Mouse (Mus musculus) lung, embryonic 15.5 days (tissue): ENCODE results near the gene Krt84. TPM values are rescaled to one million over a fixed set of nuclear protein-coding genes. Genes with fewer than 3 reads are reported as not detected.
A peak's percentile ranks its signal among the peaks of the same experiment; 100 is the strongest.
"Not testable (repeated sequence)": the region's sequence is repeated elsewhere in the genome, so short reads cannot be mapped to it uniquely, and the experiment has no call there.

Source experiments
- ATAC-seq: fragments of 200-750 bp; cut with Nextera tagmentation; 2 replicates; pipeline ENCODE4 v1.8.0; 2017; ENCODE audit warnings: moderate number of reproducible peaks, borderline replicate concordance; ENCODE audit not compliant: low FRiP score, low TSS enrichment; ENCODE audit errors: extremely low read depth
- H3K27ac ChIP-seq: fragments of 300-500 bp; sonication (generic); 2 replicates; pipeline ENCODE4 v1.5.1; 2015; ENCODE audit warnings: moderate library complexity, mild to moderate bottlenecking, inconsistent platforms
- H3K27me3 ChIP-seq: fragments of 300-500 bp; sonication (generic); 2 replicates; pipeline ENCODE4 v1.6.1; 2015; ENCODE audit warnings: inconsistent platforms
- H3K36me3 ChIP-seq: fragments of 300-500 bp; sonication (generic); 2 replicates; pipeline ENCODE4 v1.6.1; 2015; ENCODE audit warnings: inconsistent platforms
- H3K4me1 ChIP-seq: fragments of 300-500 bp; sonication (generic); 2 replicates; pipeline ENCODE4 v1.6.1; 2015; ENCODE audit warnings: inconsistent platforms
- H3K4me2 ChIP-seq: fragments of 300-500 bp; sonication (generic); 2 replicates; pipeline ENCODE4 v1.6.1; 2015; ENCODE audit warnings: inconsistent platforms, mild to moderate bottlenecking, moderate library complexity
- H3K4me3 ChIP-seq: fragments of 300-500 bp; sonication (generic); 2 replicates; pipeline ENCODE4 v1.5.1; 2015; ENCODE audit warnings: mild to moderate bottlenecking, inconsistent platforms
- H3K9ac ChIP-seq: fragments of 300-500 bp; sonication (generic); 2 replicates; pipeline ENCODE4 v1.6.1; 2015; ENCODE audit warnings: inconsistent platforms
- H3K9me3 ChIP-seq: fragments of 300-500 bp; sonication (generic); 2 replicates; pipeline ENCODE4 v1.6.1; 2016; ENCODE audit warnings: inconsistent platforms
- WGBS: fragments of 180-500 bp; shearing (Covaris S2); methylation state at CpG from one replicate; pipeline ENCODE4 v1.1.7; 2015; 5-methylcytosine and 5-hydroxymethylcytosine counted together
- polyA plus RNA-seq: library from polyadenylated mRNA; unstranded; fragments of >200 nt; fragmentation: Nextera tagmentation; extraction: Ambion mirVana; gene quantifications from 2 replicates; pipeline ENCODE4 v1.2.1, GENCODE M21; 2015

Krt84 gene
- polyA plus RNA-seq, 1 experiment from 2014 or later: not detected

DNA sequence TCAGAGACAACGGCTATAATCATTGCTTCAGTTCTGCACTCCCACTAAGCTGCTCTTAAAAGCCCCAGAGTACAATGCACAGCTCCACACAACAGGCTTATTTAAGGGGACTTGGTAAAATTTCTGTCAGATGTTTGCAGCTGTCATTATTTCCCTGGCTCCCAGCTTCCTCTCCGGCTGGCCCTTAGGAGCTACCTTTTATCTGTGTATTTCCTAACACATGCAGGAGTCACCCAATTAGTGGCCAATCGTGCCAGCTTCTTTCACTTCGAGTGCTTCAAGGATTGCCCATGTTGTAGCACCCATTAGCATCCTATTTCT, 5.9 kb upstream of the Krt84 start:
- Histone ChIP-seq H3K36me3 (no peaks in the 10 kb centered on the region), H3K9ac (no peak overlapping the region), H3K4me3 (no peak overlapping the region), H3K4me2 (no peak overlapping the region), H3K27ac (no peak overlapping the region), H3K9me3 (no peaks in the 10 kb centered on the region), H3K27me3 (no peaks in the 10 kb centered on the region), H3K4me1 (peaks cover 9% of the 10 kb centered on the region; the same call in 1 of the 2 replicates)
- ATAC-seq: no peak
- 34% methylated on average over 4 of the region's 4 CpGs for WGBS

DNA sequence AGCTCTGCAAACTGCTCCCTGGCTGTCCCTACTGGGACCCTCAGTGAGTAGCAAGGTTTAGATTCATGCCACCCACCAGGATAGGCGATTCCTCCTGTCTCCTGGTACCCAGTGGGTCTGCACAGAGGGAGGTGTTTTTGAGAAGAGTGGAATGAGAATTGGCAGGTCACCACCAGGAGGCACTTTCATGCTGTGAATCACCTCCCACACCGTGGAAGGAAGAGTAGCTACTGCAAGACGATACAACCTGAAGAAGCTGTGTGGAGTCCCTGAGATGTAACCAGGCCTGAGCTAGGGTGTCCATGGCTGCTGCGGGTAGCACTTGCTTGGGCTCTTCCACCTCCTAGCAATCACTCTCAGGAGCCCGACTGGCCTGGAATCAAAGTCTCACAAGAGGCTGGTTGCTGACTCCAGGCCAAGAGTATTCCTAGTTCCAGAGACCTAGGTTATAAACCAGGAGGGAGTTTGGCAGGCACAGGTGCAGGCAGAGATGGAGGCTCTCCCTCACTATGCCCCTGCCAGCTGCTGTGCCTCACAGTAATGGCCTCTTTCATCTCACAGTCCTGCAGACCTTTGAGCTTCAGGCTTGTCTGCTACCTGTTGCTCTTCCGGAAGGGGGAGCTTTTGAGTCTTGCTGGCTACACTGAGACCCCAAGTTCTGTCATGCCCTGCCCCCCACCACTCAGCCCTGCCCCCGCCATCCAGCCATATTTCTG, 5.4 kb upstream of the Krt84 start:
- no peaks in the 10 kb centered on the region for H3K36me3 ChIP-seq
- no peaks in the 10 kb centered on the region for H3K9me3 ChIP-seq
- no peak for ATAC-seq
- H3K9ac ChIP-seq: no peak overlapping the region
- H3K27me3 ChIP-seq: no peaks in the 10 kb centered on the region
- peaks cover 9% of the 10 kb centered on the region; the same call in 1 of the 2 replicates for H3K4me1 ChIP-seq
- 33% methylated on average over 7 of the region's 7 CpGs for WGBS
- no peak overlapping the region for H3K4me2 ChIP-seq
- H3K4me3 ChIP-seq: no peak overlapping the region
- no peak overlapping the region for H3K27ac ChIP-seq

DNA sequence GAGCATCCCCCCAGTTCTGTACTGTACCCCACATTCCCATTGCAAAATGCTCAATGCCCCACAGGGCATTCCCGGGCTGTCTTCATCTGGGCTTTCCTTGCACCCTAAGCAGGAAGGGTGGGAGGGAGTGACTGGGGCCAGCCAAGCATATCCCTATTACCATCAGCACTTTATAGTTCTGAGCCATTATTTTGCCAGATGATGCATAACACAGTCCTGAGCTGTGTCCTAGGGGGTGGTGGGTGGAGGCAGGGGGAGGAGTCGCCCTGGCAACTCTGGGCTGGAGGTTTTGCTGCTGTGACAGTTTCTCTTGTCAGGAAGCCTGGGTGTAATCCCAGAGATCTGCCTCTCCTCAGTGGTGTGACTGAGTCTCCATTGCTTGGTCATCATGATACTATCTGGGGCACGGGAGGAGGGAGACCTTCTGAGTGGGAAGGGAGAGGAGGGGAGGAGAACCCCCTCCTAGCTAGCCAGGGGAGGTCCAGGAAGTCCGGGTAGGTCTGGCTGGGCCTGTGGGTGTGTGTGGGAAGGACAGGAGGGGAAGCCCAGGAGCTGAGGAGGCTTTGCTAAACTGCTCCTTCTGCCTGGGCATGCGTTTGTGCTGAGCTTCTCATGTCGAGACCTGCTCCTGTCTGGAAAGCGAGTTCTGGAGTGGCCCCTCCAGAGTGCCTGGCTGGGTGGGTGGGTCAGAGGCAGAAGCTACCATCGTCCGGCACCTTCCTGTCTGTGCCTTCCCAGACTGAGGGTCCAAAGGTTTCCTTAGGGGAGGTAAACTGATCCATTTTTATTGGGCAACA, 3.6 kb upstream of the Krt84 start:
- Histone ChIP-seq H3K4me2 (no peak overlapping the region), H3K36me3 (no peaks in the 10 kb centered on the region), H3K4me3 (no peak overlapping the region), H3K27me3 (no peaks in the 10 kb centered on the region), H3K9ac (no peak overlapping the region), H3K27ac (no peak overlapping the region), H3K4me1 (peaks cover 9% of the 10 kb centered on the region; the same call in 1 of the 2 replicates), H3K9me3 (no peaks in the 10 kb centered on the region)
- peak; percentile 59; the same call in 1 of the 2 replicates for ATAC-seq
- WGBS: 49% methylated on average over 9 of the region's 9 CpGs

DNA sequence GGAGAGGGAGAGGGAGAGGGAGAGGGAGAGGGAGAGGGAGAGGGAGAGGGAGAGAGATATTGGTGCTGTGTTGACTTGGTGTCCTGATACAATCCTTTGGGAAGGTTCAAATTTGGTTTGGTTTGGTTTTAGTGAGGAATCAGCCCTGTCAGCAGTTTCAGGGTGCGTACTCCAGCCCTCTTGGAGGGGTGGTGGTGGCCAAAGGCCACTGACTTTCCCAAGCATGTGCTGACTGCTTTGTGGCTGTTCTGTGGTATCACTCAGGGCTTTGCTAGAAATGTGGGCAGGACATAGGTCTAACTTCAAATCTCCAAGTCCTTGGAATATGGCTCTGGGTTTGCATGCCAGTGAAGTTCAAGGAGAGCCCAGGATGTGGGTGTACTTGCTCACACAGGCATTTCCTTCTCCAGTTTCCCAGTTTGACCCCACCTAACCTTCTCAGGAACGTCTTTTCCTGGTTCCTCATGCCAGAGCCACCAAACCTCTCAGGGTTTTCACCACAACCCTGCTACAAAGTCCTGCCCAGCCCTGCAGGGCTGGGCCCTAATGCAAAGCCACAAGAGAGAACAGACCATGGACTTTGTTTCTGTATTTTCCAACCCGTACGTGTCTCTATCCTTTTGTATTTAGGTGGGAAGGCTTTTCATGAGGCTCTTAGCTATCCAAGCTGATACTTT, 9.9 kb downstream of the Krt84 start:
- ATAC-seq: no peak
- no peaks in the 10 kb centered on the region for H3K4me1 ChIP-seq
- WGBS: 65% methylated on average over 4 of the region's 4 CpGs
- no peaks in the 10 kb centered on the region for H3K9me3 ChIP-seq
- no peaks in the 10 kb centered on the region for H3K36me3 ChIP-seq
- peaks cover 4% of the 10 kb centered on the region; the same call in 1 of the 2 replicates for H3K27me3 ChIP-seq
- H3K9ac ChIP-seq: no peak overlapping the region
- H3K4me3 ChIP-seq: no peak overlapping the region
- no peak overlapping the region for H3K4me2 ChIP-seq
- no peak overlapping the region for H3K27ac ChIP-seq

DNA sequence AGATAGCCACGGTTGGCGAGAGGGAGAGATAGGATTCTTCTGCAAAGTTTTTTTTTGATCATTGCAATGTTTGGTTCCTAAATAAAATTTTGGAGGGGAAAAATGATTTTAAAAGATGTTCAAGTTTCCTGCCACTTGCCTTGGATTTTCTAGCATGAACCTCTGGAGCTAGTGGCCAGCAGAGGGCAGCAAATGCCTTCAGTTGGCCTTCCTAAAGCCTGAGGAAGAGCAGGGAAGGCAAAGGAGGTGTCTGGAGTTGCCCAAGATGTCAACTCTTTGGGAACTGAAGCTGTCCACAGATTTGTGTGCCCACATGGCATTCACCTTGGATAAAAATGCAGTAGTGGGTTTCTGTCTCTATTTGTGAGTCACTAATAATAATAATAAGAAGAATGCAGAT, 12.8 kb downstream of the Krt84 start:
- WGBS: 22% methylated on average over 2 of the region's 2 CpGs

DNA sequence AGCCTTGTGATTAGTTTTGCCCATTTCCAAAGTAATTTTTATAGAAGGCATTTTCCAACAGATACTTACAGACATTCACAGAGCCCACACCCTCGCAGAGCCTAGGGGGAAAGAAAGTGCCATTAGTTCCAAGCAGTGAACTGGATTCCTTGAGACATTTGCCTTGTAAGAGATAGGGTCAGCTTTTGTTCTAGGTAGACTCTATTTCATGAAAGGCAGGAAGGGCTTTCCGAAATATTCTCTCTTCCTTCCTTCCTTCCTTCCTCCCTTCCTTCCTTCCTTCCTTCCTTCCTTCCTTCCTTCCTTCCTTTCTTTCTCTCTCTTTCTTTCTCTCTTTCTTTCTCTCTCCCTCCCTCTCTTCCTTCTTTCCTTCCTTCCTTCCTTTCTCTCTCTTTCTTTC, 15.5 kb downstream of the Krt84 start, which contains the start of gene Gm49425:
TSS of gene Gm49425 (minus strand) at position 101 of the 400 bp plus-strand sequence.
- WGBS: 63% methylated on average over 2 of the region's 2 CpGs
- ATAC-seq, H3K36me3 ChIP-seq, H3K27me3 ChIP-seq, H3K4me3 ChIP-seq, H3K9ac ChIP-seq, H3K4me1 ChIP-seq, H3K27ac ChIP-seq, H3K4me2 ChIP-seq, H3K9me3 ChIP-seq: not testable (repeated sequence)

More for the DNA sequence above, 12.8 kb downstream of the Krt84 start:
- Histone ChIP-seq H3K4me3 (no peak overlapping the region), H3K27ac (no peak overlapping the region), H3K9ac (no peak overlapping the region), H3K27me3 (peaks cover 4% of the 10 kb centered on the region; the same call in 1 of the 2 replicates), H3K36me3 (no peaks in the 10 kb centered on the region), H3K4me1 (no peaks in the 10 kb centered on the region), H3K4me2 (no peak overlapping the region), H3K9me3 (no peaks in the 10 kb centered on the region)
- ATAC-seq: no peak

DNA sequence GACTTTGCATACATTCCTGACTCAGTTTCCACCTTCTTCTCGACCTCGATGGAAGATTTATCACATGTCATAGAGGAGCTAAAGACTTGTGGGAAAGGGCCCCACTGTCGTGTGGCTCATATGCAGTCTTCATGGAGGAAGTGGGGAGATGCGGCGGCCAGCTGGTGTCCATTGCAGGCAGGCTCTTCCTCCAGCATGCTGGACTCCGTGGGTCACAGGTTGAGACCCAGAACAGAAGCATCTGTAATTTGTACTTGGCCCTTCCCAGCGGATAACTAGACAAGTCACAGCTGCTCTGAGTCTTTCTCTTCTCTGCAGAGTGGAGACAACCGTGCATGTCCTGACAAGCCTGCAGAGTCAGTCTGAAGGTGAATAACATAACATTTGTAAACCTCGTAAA, 24.4 kb downstream of the Krt84 start:
- Histone ChIP-seq H3K4me1 (no peaks in the 10 kb centered on the region), H3K9ac (no peak overlapping the region), H3K4me2 (no peak overlapping the region), H3K27ac (no peak overlapping the region), H3K27me3 (no peaks in the 10 kb centered on the region; the same call in 1 of the 2 replicates), H3K36me3 (no peaks in the 10 kb centered on the region), H3K4me3 (no peak overlapping the region), H3K9me3 (no peaks in the 10 kb centered on the region)
- 42% methylated on average over 9 of the region's 9 CpGs for WGBS
- no peak for ATAC-seq

DNA sequence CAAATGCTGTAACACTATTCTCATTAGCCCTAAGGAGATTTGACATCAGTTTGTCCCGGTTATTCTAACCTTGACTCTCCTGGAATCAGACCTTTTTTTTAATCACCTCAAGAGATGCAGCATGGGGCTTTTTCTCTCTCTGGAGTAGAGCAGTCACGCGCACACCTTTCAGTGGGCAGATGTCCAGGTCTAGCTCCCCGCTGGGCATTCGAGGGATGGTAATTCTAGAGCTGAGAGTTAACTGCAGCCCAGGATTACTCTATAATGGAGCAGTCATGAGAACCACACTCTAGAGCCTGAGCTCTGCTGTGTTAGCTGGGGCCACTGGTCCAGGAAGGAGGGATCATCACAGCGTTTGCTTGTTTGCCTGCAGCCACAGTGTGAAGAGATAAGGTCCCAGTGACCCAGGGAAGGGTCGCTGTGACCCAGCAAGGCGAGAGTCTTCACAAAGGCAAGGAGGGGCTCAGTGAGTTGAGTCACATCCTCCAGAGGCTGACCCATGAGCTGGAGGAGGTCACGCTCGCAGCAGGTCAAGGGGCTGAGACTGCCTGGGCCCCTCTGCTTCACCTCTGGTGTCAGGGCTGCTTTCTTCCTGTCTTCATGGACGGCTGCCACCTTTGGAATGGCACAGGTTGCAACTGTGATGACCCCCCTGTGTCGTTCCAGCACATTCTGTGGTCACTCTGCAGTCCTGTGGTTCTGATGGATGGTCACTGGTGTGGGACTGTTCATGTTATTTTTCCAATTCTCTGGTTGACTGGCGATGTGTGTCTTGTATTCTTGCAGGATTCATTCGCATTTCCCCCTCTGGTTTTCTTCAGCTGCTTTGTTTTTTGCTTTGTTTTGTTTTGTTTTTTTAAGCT, 25.5 kb downstream of the Krt84 start:
- ATAC-seq: no peak
- H3K9me3 ChIP-seq: no peaks in the 10 kb centered on the region
- no peaks in the 10 kb centered on the region; the same call in 1 of the 2 replicates for H3K27me3 ChIP-seq
- no peaks in the 10 kb centered on the region for H3K4me1 ChIP-seq
- no peak overlapping the region for H3K4me2 ChIP-seq
- H3K36me3 ChIP-seq: no peaks in the 10 kb centered on the region
- WGBS: 41% methylated on average over 14 of the region's 14 CpGs
- H3K9ac ChIP-seq: no peak overlapping the region
- no peak overlapping the region for H3K27ac ChIP-seq
- no peak overlapping the region for H3K4me3 ChIP-seq

DNA sequence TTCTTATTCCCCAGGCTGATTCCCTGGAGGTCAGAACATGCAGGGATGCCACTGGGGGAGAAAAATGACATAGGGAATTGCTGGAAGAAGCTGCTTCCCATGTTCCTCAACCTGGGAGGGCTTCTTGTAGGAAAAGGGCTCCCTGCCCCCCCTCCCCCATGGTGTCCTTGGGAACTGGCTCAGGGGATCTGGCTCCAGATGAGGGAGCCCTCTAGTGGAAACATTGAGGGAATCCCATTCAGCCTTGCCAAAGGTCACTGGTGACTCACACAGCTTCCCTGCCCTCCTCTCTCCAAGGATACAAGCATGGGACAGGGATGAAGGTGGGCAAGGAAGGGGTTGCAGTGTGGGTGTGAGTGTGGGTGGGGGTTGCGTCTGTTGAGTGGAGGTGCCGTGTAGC, 35.4 kb downstream of the Krt84 start:
- no peaks in the 10 kb centered on the region for H3K27me3 ChIP-seq
- no peak overlapping the region for H3K4me2 ChIP-seq
- no peaks in the 10 kb centered on the region for H3K36me3 ChIP-seq
- WGBS: 60% methylated on average over 2 of the region's 2 CpGs
- H3K4me3 ChIP-seq: no peak overlapping the region
- ATAC-seq: no peak
- H3K9ac ChIP-seq: no peak overlapping the region
- H3K27ac ChIP-seq: no peak overlapping the region
- no peaks in the 10 kb centered on the region for H3K4me1 ChIP-seq
- H3K9me3 ChIP-seq: no peaks in the 10 kb centered on the region

DNA sequence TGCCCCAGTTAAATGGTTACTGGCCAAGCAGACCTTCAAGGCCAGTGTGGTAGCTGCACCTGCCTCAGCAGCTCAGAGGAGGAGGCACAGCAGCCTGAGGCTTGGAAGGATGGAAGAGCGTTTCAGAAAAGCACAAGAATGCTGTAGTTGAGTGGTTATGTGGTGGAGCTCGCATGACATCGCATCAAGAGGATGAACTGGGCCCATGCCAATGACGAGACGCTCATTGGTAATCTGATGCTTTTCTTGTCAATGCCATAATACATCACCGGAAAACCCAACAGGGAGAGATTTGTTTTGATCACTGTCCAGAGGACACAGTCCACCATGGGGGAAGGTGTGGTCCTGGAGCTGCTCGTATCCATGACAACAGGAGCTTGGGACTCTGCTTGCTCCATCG, 37.4 kb downstream of the Krt84 start:
- Histone ChIP-seq H3K9me3 (no peaks in the 10 kb centered on the region), H3K27me3 (no peaks in the 10 kb centered on the region), H3K36me3 (no peaks in the 10 kb centered on the region), H3K4me1 (peaks cover 5% of the 10 kb centered on the region), H3K4me3 (no peak overlapping the region), H3K27ac (no peak overlapping the region), H3K4me2 (no peak overlapping the region), H3K9ac (no peak overlapping the region)
- ATAC-seq: no peak
- 76% methylated on average over 8 of the region's 8 CpGs for WGBS

DNA sequence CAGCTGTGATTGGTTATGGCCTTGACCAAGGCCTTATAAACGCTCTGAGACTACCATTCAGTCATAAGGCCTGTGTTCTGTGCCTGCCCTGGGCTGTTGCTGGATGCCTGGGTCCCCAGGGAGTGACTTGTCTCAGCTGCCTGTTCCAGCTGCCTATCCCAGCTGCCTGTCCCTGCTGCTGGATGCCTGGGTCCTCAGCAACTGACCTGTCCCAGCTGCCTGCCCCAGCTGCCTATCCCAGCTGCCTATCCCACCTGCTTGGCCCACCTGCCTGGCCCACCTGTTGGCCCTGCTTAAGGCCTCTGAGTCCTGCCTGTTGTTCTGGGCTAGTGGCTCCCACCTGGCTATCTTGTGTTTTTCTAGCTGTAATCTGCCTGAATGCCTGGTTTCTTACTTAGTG, 38.4 kb downstream of the Krt84 start:
- 69% methylated on average over 1 of the region's 1 CpGs for whole genome bisulfite sequencing
- H3K36me3 ChIP-seq: no peaks in the 10 kb centered on the region
- no peak for ATAC-seq
- no peak overlapping the region for H3K4me2 ChIP-seq
- no peaks in the 10 kb centered on the region for H3K9me3 ChIP-seq
- H3K27ac ChIP-seq: no peak overlapping the region
- H3K9ac ChIP-seq: no peak overlapping the region
- H3K27me3 ChIP-seq: no peaks in the 10 kb centered on the region
- H3K4me1 ChIP-seq: peaks cover 5% of the 10 kb centered on the region
- H3K4me3 ChIP-seq: no peak overlapping the region
